Mouse (Mus musculus) urinary bladder, postnatal 4 days (tissue): ENCODE data around the gene Zfp989.
"Not testable (repeated sequence)": the region's sequence is repeated elsewhere in the genome, so short reads cannot be mapped to it uniquely, and the experiment has no call there.

Experiments
- DNase-seq, 2 experiments: peaks; one replicate each; pipeline ENCODE4 v3.0.0; 2021 to 2022; ENCODE audit warnings: low spot score in 2 of 2

Zfp989 gene

GRCm38 (mm10) chr4:146971757-146972156 is at the start of gene Zfp989:
Zfp989 (plus strand) TSS chr4:146971976.
- not testable (repeated sequence) for DNase-seq

- no peak for DNase-seq
Measured at GRCm38 (mm10) chr4:146932311-146933082, 39.3 kb upstream of the Zfp989 start.

- not testable (repeated sequence) for DNase-seq
Measured at GRCm38 (mm10) chr4:146941691-146942090, 30.1 kb upstream of the Zfp989 start.

GRCm38 (mm10) chr4:146976581-146976980 is 4.8 kb downstream of the Zfp989 start:
- DNase-seq, result not testable (repeated sequence)

GRCm38 (mm10) chr4:147018400-147018799 is 46.6 kb downstream of the Zfp989 start:
- DNase-seq, result not testable (repeated sequence)

GRCm38 (mm10) chr4:147021550-147021949 is 49.8 kb downstream of the Zfp989 start, which contains the start of gene Rex2:
Rex2 (plus strand) TSS chr4:147021850.
- not testable (repeated sequence) for DNase-seq

GRCm38 (mm10) chr4:147026374-147026773 is 54.6 kb downstream of the Zfp989 start:
- peak in 1 of 2 experiments; percentile 58 for DNase-seq

GRCm38 (mm10) chr4:147031308-147032036 is 59.7 kb downstream of the Zfp989 start:
- DNase-seq, result not testable (repeated sequence)
